Mouse (Mus musculus): Measurements from ENCODE around the gene Nos1ap.

Nos1ap gene

GRCm38 (mm10) chr1:170588879-170589218 is 812 bp downstream of the Nos1ap start:
- DNase-seq (ENCODE audit: low read depth in 1 of 2, low spot score in 2 of 2), result no peak

GRCm38 (mm10) chr1:170588353-170588752 is 1.3 kb downstream of the Nos1ap start:
- no peak for DNase-seq (ENCODE audit: low read depth in 1 of 2, low spot score in 2 of 2)

- no peak for DNase-seq (ENCODE audit: low read depth in 1 of 2, low spot score in 2 of 2)
Measured at GRCm38 (mm10) chr1:170586715-170587114, 2.9 kb downstream of the Nos1ap start.

GRCm38 (mm10) chr1:170583925-170584324 is 5.7 kb downstream of the Nos1ap start:
- DNase-seq (ENCODE audit: low read depth in 1 of 2, low spot score in 2 of 2), result no peak

- DNase-seq (ENCODE audit: low read depth in 1 of 2, low spot score in 2 of 2), result no peak
Measured at GRCm38 (mm10) chr1:170582341-170582740, 7.3 kb downstream of the Nos1ap start.

GRCm38 (mm10) chr1:170580485-170581110 is 9.1 kb downstream of the Nos1ap start:
- no peak for DNase-seq (ENCODE audit: low read depth in 1 of 2, low spot score in 2 of 2)

- DNase-seq (ENCODE audit: low read depth in 1 of 2, low spot score in 2 of 2), result no peak
Measured at GRCm38 (mm10) chr1:170579476-170579875, 10.2 kb downstream of the Nos1ap start.

GRCm38 (mm10) chr1:170579063-170579462 is 10.6 kb downstream of the Nos1ap start:
- no peak for DNase-seq (ENCODE audit: low read depth in 1 of 2, low spot score in 2 of 2)

- DNase-seq (ENCODE audit: low read depth in 1 of 2, low spot score in 2 of 2), result no peak
Measured at GRCm38 (mm10) chr1:170576728-170577065, 13.0 kb downstream of the Nos1ap start.

- DNase-seq (ENCODE audit: low read depth in 1 of 2, low spot score in 2 of 2), result no peak
Measured at GRCm38 (mm10) chr1:170576012-170576727, 13.5 kb downstream of the Nos1ap start.

GRCm38 (mm10) chr1:170573117-170573516 is 16.5 kb downstream of the Nos1ap start:
- DNase-seq (ENCODE audit: low read depth in 1 of 2, low spot score in 2 of 2), result no peak

GRCm38 (mm10) chr1:170566969-170567368 is 22.7 kb downstream of the Nos1ap start:
- no peak for DNase-seq (ENCODE audit: low read depth in 1 of 2, low spot score in 2 of 2)

- DNase-seq (ENCODE audit: low read depth in 1 of 2, low spot score in 2 of 2), result no peak
Measured at GRCm38 (mm10) chr1:170566538-170566937, 23.1 kb downstream of the Nos1ap start.

GRCm38 (mm10) chr1:170564926-170565325 is 24.7 kb downstream of the Nos1ap start:
- no peak for DNase-seq (ENCODE audit: low read depth in 1 of 2, low spot score in 2 of 2)

GRCm38 (mm10) chr1:170562431-170562830 is 27.2 kb downstream of the Nos1ap start:
- no peak for DNase-seq (ENCODE audit: low read depth in 1 of 2, low spot score in 2 of 2)

GRCm38 (mm10) chr1:170560768-170561167 is 28.9 kb downstream of the Nos1ap start:
- no peak for DNase-seq (ENCODE audit: low read depth in 1 of 2, low spot score in 2 of 2)

GRCm38 (mm10) chr1:170557962-170558361 is 31.7 kb downstream of the Nos1ap start:
- DNase-seq (ENCODE audit: low read depth in 1 of 2, low spot score in 2 of 2), result no peak

GRCm38 (mm10) chr1:170556696-170557095 is 33.0 kb downstream of the Nos1ap start:
- no peak for DNase-seq (ENCODE audit: low read depth in 1 of 2, low spot score in 2 of 2)

- peak; percentile 14 to 35 for DNase-seq (ENCODE audit: low read depth in 1 of 2, low spot score in 2 of 2)
Measured at GRCm38 (mm10) chr1:170554939-170555293, 34.7 kb downstream of the Nos1ap start.

- no peak for DNase-seq (ENCODE audit: low read depth in 1 of 2, low spot score in 2 of 2)
Measured at GRCm38 (mm10) chr1:170554235-170554938, 35.3 kb downstream of the Nos1ap start.

GRCm38 (mm10) chr1:170550649-170551440 is 38.8 kb downstream of the Nos1ap start:
- no peak for DNase-seq (ENCODE audit: low read depth in 1 of 2, low spot score in 2 of 2)

GRCm38 (mm10) chr1:170549059-170549458 is 40.6 kb downstream of the Nos1ap start:
- no peak for DNase-seq (ENCODE audit: low read depth in 1 of 2, low spot score in 2 of 2)

All from monocyte, adult 2 months (primary cell).